Mouse (Mus musculus): ENCODE results near the gene Tpk1.

DNA sequence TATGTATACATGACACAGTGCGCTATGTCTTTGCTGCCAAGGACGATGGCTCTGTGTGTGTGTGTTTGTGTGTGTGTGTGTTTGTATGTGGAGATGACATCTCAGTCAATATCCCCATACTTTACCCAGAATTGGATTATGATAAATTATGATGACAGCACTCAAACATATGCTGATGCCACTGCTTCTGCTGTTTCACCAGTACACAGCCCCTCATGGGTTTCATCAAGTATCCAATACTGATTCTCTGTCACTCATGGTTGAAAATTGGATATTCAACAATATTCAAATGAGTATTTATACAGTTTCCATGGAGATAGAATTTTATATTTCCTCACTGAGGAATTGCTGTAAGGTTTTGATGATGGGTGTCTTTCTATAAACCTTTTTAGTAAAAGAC lies 208.1 kb downstream of the Tpk1 start:
- TF ChIP-seq GATA1 (IDR thresholded peaks at IDR 0.05; ENCODE audit: low read length): no peak
- TF ChIP-seq TAL1 (IDR thresholded peaks at IDR 0.05; ENCODE audit: low read length): no peak

All from erythroblast, embryonic 14.5 days (primary cell).